Mouse (Mus musculus) liver, embryonic 11.5 days (tissue): ENCODE data around the gene Khk. TPM values are rescaled to one million over a fixed set of nuclear protein-coding genes. Genes with fewer than 3 reads are reported as not detected.
A peak's percentile ranks its signal among the peaks of the same experiment; 100 is the strongest.

Experiments used
- ATAC-seq: fragments of 200-750 bp; cut with Nextera tagmentation; replicated peaks from 2 replicates; pipeline ENCODE4 v1.8.0; 2017; ENCODE audit warnings: moderate number of reproducible peaks, mild to moderate bottlenecking, moderate TSS enrichment, moderate library complexity; ENCODE audit not compliant: low FRiP score
- DNase-seq: peaks from one replicate; pipeline ENCODE4 v3.0.0-alpha.2; 2017; ENCODE audit warnings: low spot score
- H3K27ac ChIP-seq: fragments of 300-500 bp; sonication (generic); 2 replicates; pipeline ENCODE4 v1.5.1; 2014; ENCODE audit warnings: mild to moderate bottlenecking, low read depth, low read length, control low read depth
- H3K27me3 ChIP-seq: fragments of 300-500 bp; sonication (generic); replicated peaks from 2 replicates; pipeline ENCODE4 v1.6.1; 2014; ENCODE audit warnings: low read length, mixed read lengths; ENCODE audit not compliant: control insufficient read depth, insufficient read depth
- H3K36me3 ChIP-seq: fragments of 300-500 bp; sonication (generic); 2 replicates; pipeline ENCODE4 v1.6.1; 2014; ENCODE audit warnings: mild to moderate bottlenecking, low read length, moderate library complexity, mixed read lengths; ENCODE audit not compliant: control insufficient read depth, insufficient read depth
- H3K4me1 ChIP-seq: fragments of 300-500 bp; sonication (generic); replicated peaks from 2 replicates; pipeline ENCODE4 v1.6.1; 2014; ENCODE audit warnings: low read length, mixed read lengths; ENCODE audit not compliant: control insufficient read depth, insufficient read depth
- H3K4me2 ChIP-seq: fragments of 300-500 bp; sonication (generic); 2 replicates; pipeline ENCODE4 v1.6.1; 2014; ENCODE audit warnings: mild to moderate bottlenecking, control low read depth, moderate library complexity
- H3K4me3 ChIP-seq: fragments of 300-500 bp; sonication (generic); 2 replicates; pipeline ENCODE4 v1.5.1; 2014; ENCODE audit warnings: low read depth, low read length, control low read depth
- H3K9ac ChIP-seq: fragments of 300-500 bp; sonication (generic); 2 replicates; pipeline ENCODE4 v1.6.1; 2014; ENCODE audit warnings: low read depth, low read length, control low read depth
- H3K9me3 ChIP-seq: fragments of 300-500 bp; sonication (generic); 2 replicates; pipeline ENCODE4 v1.6.1; 2016; ENCODE audit warnings: low read length, inconsistent platforms, mixed read lengths; ENCODE audit not compliant: control insufficient read depth
- WGBS: fragments of 180-500 bp; shearing (Covaris S2); extraction: QIAGEN DNeasy Blood & Tissue Kit; methylation state at CpG from one replicate; pipeline ENCODE4 v1.1.7; 2014; 5-methylcytosine and 5-hydroxymethylcytosine counted together
- polyA plus RNA-seq: library from polyadenylated mRNA; unstranded; fragments of >200 nt; fragmentation: Nextera tagmentation; extraction: Ambion mirVana; gene quantifications from 2 replicates; pipeline ENCODE4 v1.2.1, GENCODE M21; 2014

Khk gene
- polyA plus RNA-seq, 1 experiment from 2014 or later, result 58.6 TPM

DNA sequence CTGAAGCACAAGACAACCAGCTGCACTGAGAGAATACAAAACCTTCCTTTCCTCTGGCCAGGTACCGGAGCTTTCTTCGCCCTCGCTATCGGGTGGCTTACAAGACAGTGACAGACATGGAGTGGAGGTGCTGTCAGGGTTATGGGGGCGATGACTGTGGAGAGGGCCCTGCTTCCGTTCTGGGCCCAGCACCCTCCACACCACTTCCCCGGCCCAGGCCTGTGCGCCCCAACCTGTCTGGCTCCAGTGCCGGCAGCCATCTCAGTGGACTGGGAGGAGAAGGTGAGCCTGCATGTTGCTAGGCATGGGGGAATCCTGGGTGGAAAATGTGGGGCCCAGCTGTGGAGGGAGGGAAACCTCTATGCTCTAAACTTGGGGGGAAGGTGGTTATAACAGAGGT, 5.8 kb upstream of the Khk start:
- Histone ChIP-seq H3K4me2 (peak overlapping the region; percentile 67), H3K4me3 (peak overlapping the region; percentile 65), H3K4me1 (peaks cover 57% of the 10 kb centered on the region), H3K9ac (peak overlapping the region; percentile 73), H3K36me3 (peaks cover 23% of the 10 kb centered on the region), H3K9me3 (no peaks in the 10 kb centered on the region), H3K27ac (peak overlapping the region; percentile 84; the same call in 1 of the 2 replicates), H3K27me3 (no peaks in the 10 kb centered on the region)
- ATAC-seq (peak; percentile 8; the same call in 1 of the 2 replicates), DNase-seq (no peak)
- WGBS, result 40% methylated on average over 9 of the region's 9 CpGs

- Histone ChIP-seq H3K9me3 (no peaks in the 10 kb centered on the region), H3K4me2 (peak overlapping the region; percentile 67), H3K27ac (peak overlapping the region; percentile 84), H3K9ac (peak overlapping the region; percentile 73; the same call in 1 of the 2 replicates), H3K4me3 (peak overlapping the region; percentile 65), H3K4me1 (peaks cover 61% of the 10 kb centered on the region), H3K27me3 (no peaks in the 10 kb centered on the region), H3K36me3 (peaks cover 26% of the 10 kb centered on the region)
- ATAC-seq (peak; percentile 77), DNase-seq (peak; percentile 78)
- 5% methylated on average over 7 of the region's 7 CpGs for WGBS
These were observed 5.2 kb upstream of the Khk start for GRCm38 (mm10) chr5:30915974-30916433.

GRCm38 (mm10) chr5:30916841-30917240, 4.4 kb upstream of the Khk start:
- H3K4me3 ChIP-seq, result no peak overlapping the region
- ATAC-seq, result no peak
- no peaks in the 10 kb centered on the region for H3K27me3 ChIP-seq
- H3K36me3 ChIP-seq, result peaks cover 26% of the 10 kb centered on the region
- no peaks in the 10 kb centered on the region for H3K9me3 ChIP-seq
- peaks cover 57% of the 10 kb centered on the region for H3K4me1 ChIP-seq
- 87% methylated on average over 9 of the region's 9 CpGs for WGBS
- peak overlapping the region; percentile 25; the same call in 1 of the 2 replicates for H3K9ac ChIP-seq
- peak overlapping the region; percentile 73 for H3K27ac ChIP-seq
- DNase-seq, result no peak
- no peak overlapping the region; the same call in 1 of the 2 replicates for H3K4me2 ChIP-seq

- Histone ChIP-seq H3K4me2 (no peak overlapping the region; the same call in 1 of the 2 replicates), H3K4me1 (peaks cover 57% of the 10 kb centered on the region), H3K27ac (no peak overlapping the region; the same call in 1 of the 2 replicates), H3K36me3 (peaks cover 26% of the 10 kb centered on the region), H3K9me3 (no peaks in the 10 kb centered on the region), H3K4me3 (peak overlapping the region; percentile 4; the same call in 1 of the 2 replicates), H3K27me3 (no peaks in the 10 kb centered on the region), H3K9ac (peak overlapping the region; percentile 25; the same call in 1 of the 2 replicates)
- DNase-seq (no peak), ATAC-seq (no peak)
- 88% methylated on average over 11 of the region's 11 CpGs for WGBS
These were observed 3.9 kb upstream of the Khk start for GRCm38 (mm10) chr5:30917348-30917747.

- Histone ChIP-seq H3K36me3 (peaks cover 26% of the 10 kb centered on the region), H3K4me1 (peaks cover 56% of the 10 kb centered on the region), H3K9ac (peak overlapping the region; percentile 34; the same call in 1 of the 2 replicates), H3K9me3 (no peaks in the 10 kb centered on the region), H3K4me3 (no peak overlapping the region), H3K27me3 (no peaks in the 10 kb centered on the region), H3K4me2 (no peak overlapping the region), H3K27ac (no peak overlapping the region; the same call in 1 of the 2 replicates)
- WGBS, result 91% methylated on average over 31 of the region's 31 CpGs
- DNase-seq (no peak), ATAC-seq (no peak)
These were observed 3.1 kb upstream of the Khk start for GRCm38 (mm10) chr5:30917891-30918670.

DNA sequence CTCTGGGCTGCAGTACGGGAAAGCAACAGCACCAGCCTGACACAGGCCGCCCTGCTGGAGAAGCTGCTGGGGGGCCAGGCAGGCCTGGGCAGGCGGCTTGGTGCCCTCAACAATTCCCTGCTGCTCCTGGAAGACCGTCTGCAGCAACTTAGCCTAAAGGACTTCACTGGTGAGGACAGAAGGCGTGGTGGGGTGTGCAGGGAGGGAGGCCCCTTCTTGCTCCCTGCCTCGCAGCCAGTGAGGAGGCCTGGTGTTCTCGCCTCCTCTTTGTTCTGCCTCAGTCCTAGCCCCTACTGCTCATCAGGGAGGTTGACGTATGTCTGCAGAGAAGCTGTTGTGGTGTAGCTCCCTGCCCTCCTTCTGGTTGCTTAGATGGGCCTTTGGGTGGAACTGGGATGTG, 2.5 kb upstream of the Khk start:
- Histone ChIP-seq H3K9me3 (no peaks in the 10 kb centered on the region), H3K27me3 (no peaks in the 10 kb centered on the region), H3K9ac (no peak overlapping the region), H3K4me1 (peaks cover 51% of the 10 kb centered on the region), H3K27ac (no peak overlapping the region), H3K36me3 (peaks cover 26% of the 10 kb centered on the region), H3K4me3 (no peak overlapping the region), H3K4me2 (no peak overlapping the region)
- WGBS, result 90% methylated on average over 8 of the region's 8 CpGs
- DNase-seq (no peak), ATAC-seq (no peak)

GRCm38 (mm10) chr5:30919831-30920614, 1.2 kb upstream of the Khk start:
- H3K27ac ChIP-seq, result no peak overlapping the region
- H3K9ac ChIP-seq, result no peak overlapping the region

GRCm38 (mm10) chr5:30920621-30921020, 610 bp upstream of the Khk start:
- no peak for ATAC-seq
- H3K9ac ChIP-seq, result peak overlapping the region; percentile 38
- 60% methylated on average over 19 of the region's 19 CpGs for WGBS
- peak overlapping the region; percentile 98 for H3K4me2 ChIP-seq
- DNase-seq, result no peak
- H3K9me3 ChIP-seq, result no peaks in the 10 kb centered on the region
- H3K27me3 ChIP-seq, result no peaks in the 10 kb centered on the region
- H3K4me3 ChIP-seq, result peak overlapping the region; percentile 51
- H3K36me3 ChIP-seq, result peaks cover 26% of the 10 kb centered on the region
- H3K4me1 ChIP-seq, result peaks cover 32% of the 10 kb centered on the region
- peak overlapping the region; percentile 61 for H3K27ac ChIP-seq

More at GRCm38 (mm10) chr5:30919831-30920614, 1.2 kb upstream of the Khk start:
- WGBS, result 79% methylated on average over 11 of the region's 11 CpGs
- peaks cover 38% of the 10 kb centered on the region for H3K4me1 ChIP-seq
- peaks cover 26% of the 10 kb centered on the region for H3K36me3 ChIP-seq
- H3K27me3 ChIP-seq, result no peaks in the 10 kb centered on the region
- H3K9me3 ChIP-seq, result no peaks in the 10 kb centered on the region
- ATAC-seq, result no peak
- no peak overlapping the region for H3K4me3 ChIP-seq
- H3K4me2 ChIP-seq, result peak overlapping the region; percentile 98; the same call in 1 of the 2 replicates
- no peak for DNase-seq
